25 mouse cellular contexts compared by ENCODE assay signal in genomic region chr13:81040494-81040893, GRCm38 (mm10).
"Had no signal": no experiment of that assay in that cellular context is flagged by ENCODE, and none has a peak within 500 bp of the region (broad histone marks: within the 10 kb centered on the region; RNA-seq: fewer than 3 reads in every experiment).

No protein-coding gene starts in this region.

- H3K9me3 ChIP-seq: heart, embryonic 10.5 days; heart, embryonic 12.5 days; hindbrain, embryonic 10.5 days; hindbrain, embryonic 12.5 days; limb, embryonic 13.5 days; limb, embryonic 15.5 days; liver, embryonic 12.5 days had no signal

- H3K27me3 ChIP-seq: heart, embryonic 12.5 days; hindbrain, embryonic 12.5 days; limb, embryonic 13.5 days; limb, embryonic 15.5 days; liver, embryonic 12.5 days had no signal

- H3K36me3 ChIP-seq: heart, embryonic 10.5 days; heart, embryonic 12.5 days; hindbrain, embryonic 10.5 days; hindbrain, embryonic 12.5 days; limb, embryonic 13.5 days; limb, embryonic 15.5 days; liver, embryonic 12.5 days had no signal

- H3K4me1 ChIP-seq: heart, embryonic 10.5 days; heart, embryonic 12.5 days; hindbrain, embryonic 12.5 days; limb, embryonic 13.5 days; limb, embryonic 15.5 days; liver, embryonic 12.5 days had no signal

- ATAC-seq: hindbrain, embryonic 16.5 days; inflammation-experienced regulatory T-cells, adult 6 months; liver, embryonic 12.5 days had no signal

- H3K27ac ChIP-seq: gastrocnemius, adult 2 months; heart, embryonic 10.5 days; hindbrain, embryonic 10.5 days; hindbrain, embryonic 12.5 days; hindbrain, embryonic 14.5 days; limb, embryonic 13.5 days; limb, embryonic 15.5 days; liver, embryonic 12.5 days; liver, embryonic 14.5 days had no signal

- DNase-seq: gastrocnemius, adult 2 months; gastrocnemius, postnatal 10 days; gastrocnemius, postnatal 25 days; heart, adult 18-20 months; heart, postnatal 10 days; heart, postnatal 4 days; kidney, adult 11 months; kidney, adult 2 months; kidney, adult 9 months; kidney, postnatal 10 days; kidney, postnatal 25 days; layer of hippocampus, adult 9-11 months; layer of hippocampus, postnatal 36 days; left cerebral cortex, postnatal 4 days had no signal

- H3K4me2 ChIP-seq: heart, embryonic 12.5 days; hindbrain, embryonic 12.5 days; hindbrain, embryonic 14.5 days; limb, embryonic 13.5 days; limb, embryonic 15.5 days; liver, embryonic 12.5 days had no signal

- H3K4me3 ChIP-seq: gastrocnemius, adult 2 months; heart, embryonic 10.5 days; heart, embryonic 12.5 days; hindbrain, embryonic 10.5 days; hindbrain, embryonic 12.5 days; limb, embryonic 13.5 days; limb, embryonic 15.5 days; liver, embryonic 12.5 days had no signal

- H3K9ac ChIP-seq: heart, embryonic 12.5 days; hindbrain, embryonic 12.5 days; hindbrain, embryonic 14.5 days; limb, embryonic 13.5 days; limb, embryonic 15.5 days; liver, embryonic 12.5 days; liver, embryonic 14.5 days had no signal
